Mouse (Mus musculus) liver, embryonic 14.5 days (tissue): ENCODE results near the gene Nkd1.

Experiments
- CTCF ChIP-seq: IDR thresholded peaks from 2 replicates; pipeline ENCODE4 v1.5.1; 2016; ENCODE audit warnings: antibody characterized with exemption, low read depth, control low read depth
- EP300 ChIP-seq: IDR thresholded peaks from 2 replicates; pipeline ENCODE4 v1.6.1; 2016; ENCODE audit warnings: antibody characterized with exemption, low read depth

DNA sequence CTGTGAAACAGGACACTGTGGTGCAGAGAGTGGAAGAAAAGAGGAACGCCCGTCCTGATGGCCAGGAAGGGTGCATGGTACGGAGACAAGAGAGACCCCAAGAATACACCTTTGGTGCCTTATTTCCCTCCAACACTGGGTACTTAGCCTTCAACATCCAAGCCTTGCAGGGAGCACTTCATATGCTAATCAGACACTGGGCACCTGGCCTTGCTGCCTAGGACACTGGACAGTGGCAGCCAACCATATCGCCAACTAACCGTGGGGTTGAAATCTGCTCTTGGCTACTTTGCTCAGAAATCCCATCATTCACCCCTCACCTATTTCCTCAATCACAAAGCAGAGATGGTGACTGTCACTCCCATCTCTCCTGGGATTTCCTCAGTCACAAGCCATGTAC is 10.1 kb upstream of the Nkd1 start:
- no peak for TF ChIP-seq CTCF
- TF ChIP-seq EP300, result no peak
